Mouse (Mus musculus): ENCODE measurements around the gene Tmem145.

The Tmem145 gene

GRCm38 (mm10) chr7:25275555-25276298, 30.2 kb upstream of the Tmem145 start:
- DNase-seq (ENCODE audit: low read depth in 2 of 2, low spot score in 2 of 2): no peak

- DNase-seq (ENCODE audit: low read depth in 2 of 2, low spot score in 2 of 2): no peak
Measured at GRCm38 (mm10) chr7:25277405-25277804, 28.5 kb upstream of the Tmem145 start.

- DNase-seq (ENCODE audit: low read depth in 2 of 2, low spot score in 2 of 2): no peak
Measured at GRCm38 (mm10) chr7:25277998-25278340, 27.9 kb upstream of the Tmem145 start.

- DNase-seq (ENCODE audit: low read depth in 2 of 2, low spot score in 2 of 2): peak; percentile 85 to 87
Measured at GRCm38 (mm10) chr7:25278341-25279075, 27.4 kb upstream of the Tmem145 start.

GRCm38 (mm10) chr7:25279076-25279860, 26.6 kb upstream of the Tmem145 start:
- peak; percentile 67 to 73 for DNase-seq (ENCODE audit: low read depth in 2 of 2, low spot score in 2 of 2)

GRCm38 (mm10) chr7:25279861-25280791, 25.8 kb upstream of the Tmem145 start:
- no peak for DNase-seq (ENCODE audit: low read depth in 2 of 2, low spot score in 2 of 2)

- DNase-seq (ENCODE audit: low read depth in 2 of 2, low spot score in 2 of 2): no peak
Measured at GRCm38 (mm10) chr7:25281166-25281733, 24.7 kb upstream of the Tmem145 start.

- peak; percentile 95 to 96 for DNase-seq (ENCODE audit: low read depth in 2 of 2, low spot score in 2 of 2)
Measured at GRCm38 (mm10) chr7:25281734-25282601, 23.9 kb upstream of the Tmem145 start.

GRCm38 (mm10) chr7:25282731-25283211, 23.1 kb upstream of the Tmem145 start:
- peak in 1 of 2 experiments; percentile 29 for DNase-seq (ENCODE audit: low read depth in 2 of 2, low spot score in 2 of 2)

GRCm38 (mm10) chr7:25283637-25284036, 22.3 kb upstream of the Tmem145 start:
- no peak for DNase-seq (ENCODE audit: low read depth in 2 of 2, low spot score in 2 of 2)

- no peak for DNase-seq (ENCODE audit: low read depth in 2 of 2, low spot score in 2 of 2)
Measured at GRCm38 (mm10) chr7:25284171-25284570, 21.7 kb upstream of the Tmem145 start.

GRCm38 (mm10) chr7:25284766-25285165, 21.1 kb upstream of the Tmem145 start:
- no peak for DNase-seq (ENCODE audit: low read depth in 2 of 2, low spot score in 2 of 2)

GRCm38 (mm10) chr7:25285511-25286238, 20.2 kb upstream of the Tmem145 start:
- no peak for DNase-seq (ENCODE audit: low read depth in 2 of 2, low spot score in 2 of 2)

- no peak for DNase-seq (ENCODE audit: low read depth in 2 of 2, low spot score in 2 of 2)
Measured at GRCm38 (mm10) chr7:25286989-25287388, 18.9 kb upstream of the Tmem145 start.

GRCm38 (mm10) chr7:25288011-25288410, 17.9 kb upstream of the Tmem145 start:
- DNase-seq (ENCODE audit: low read depth in 2 of 2, low spot score in 2 of 2): no peak

- DNase-seq (ENCODE audit: low read depth in 2 of 2, low spot score in 2 of 2): no peak
Measured at GRCm38 (mm10) chr7:25288721-25289120, 17.2 kb upstream of the Tmem145 start.

- DNase-seq (ENCODE audit: low read depth in 2 of 2, low spot score in 2 of 2): no peak
Measured at GRCm38 (mm10) chr7:25289925-25290324, 16.0 kb upstream of the Tmem145 start.

GRCm38 (mm10) chr7:25290463-25290862, 15.4 kb upstream of the Tmem145 start:
- DNase-seq (ENCODE audit: low read depth in 2 of 2, low spot score in 2 of 2): no peak

- no peak for DNase-seq (ENCODE audit: low read depth in 2 of 2, low spot score in 2 of 2)
Measured at GRCm38 (mm10) chr7:25290911-25291310, 15.0 kb upstream of the Tmem145 start.

Measured in CD8-positive naive resting alpha-beta T cell, adult 2 months (primary cell).